Mouse (Mus musculus) spleen, adult 2 months (tissue): ENCODE measurements around the gene Ddn.

Source experiments
- CTCF ChIP-seq: fragments of 200-500 bp; IDR thresholded peaks from 2 replicates; pipeline ENCODE4 v1.5.1; 2011; ENCODE audit warnings: mild to moderate bottlenecking, inconsistent platforms; ENCODE audit not compliant: insufficient read depth, insufficient read length, insufficient replicate concordance; ENCODE audit errors: extremely low read depth
- POLR2A ChIP-seq: fragments of 200-500 bp; IDR thresholded peaks from 2 replicates; pipeline ENCODE4 v1.6.1; 2011; ENCODE audit warnings: low read depth, low read length, inconsistent platforms

GRCm38 (mm10) chr15:98772511-98773211 is 36.6 kb downstream of the Ddn start:
- TF ChIP-seq CTCF (no peak), POLR2A (no peak; the same call in 1 of the 2 replicates)
